Mouse (Mus musculus) kidney, postnatal 14 days (tissue): ENCODE data around the gene Sel1l3.

ENCODE experiments used
- DNase-seq: peaks from one replicate; pipeline ENCODE4 v3.0.0; 2022; ENCODE audit warnings: mixed read lengths

Gene Sel1l3

GRCm38 (mm10) chr5:53212782-53213710, 681 bp downstream of the Sel1l3 start:
- peak; percentile 61 for DNase-seq

GRCm38 (mm10) chr5:53212087-53212781, 1.5 kb downstream of the Sel1l3 start:
- DNase-seq, result no peak

GRCm38 (mm10) chr5:53211241-53211640, 2.5 kb downstream of the Sel1l3 start:
- no peak for DNase-seq

- no peak for DNase-seq
These were observed 3.2 kb downstream of the Sel1l3 start for GRCm38 (mm10) chr5:53210481-53210880.

DNA sequence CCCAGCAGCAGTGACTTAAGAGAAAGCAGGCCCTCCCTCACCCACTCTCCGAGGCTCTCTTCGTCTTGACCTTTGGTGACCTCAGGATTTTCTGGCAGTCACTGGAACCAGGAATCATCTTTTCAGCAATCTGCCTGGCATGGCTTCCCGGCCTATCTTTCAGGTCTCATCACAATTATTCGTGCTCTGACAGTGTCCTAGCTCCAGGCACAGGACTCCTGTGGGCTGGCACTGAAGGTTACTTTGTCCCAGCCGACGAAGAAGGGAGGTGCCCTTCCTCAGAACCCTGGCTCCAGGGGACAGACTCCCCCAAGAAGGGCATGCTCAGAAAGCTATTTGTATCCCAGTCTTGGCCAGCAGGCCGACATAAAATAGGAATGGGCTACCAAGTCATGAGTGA, 4.0 kb downstream of the Sel1l3 start:
- no peak for DNase-seq

DNA sequence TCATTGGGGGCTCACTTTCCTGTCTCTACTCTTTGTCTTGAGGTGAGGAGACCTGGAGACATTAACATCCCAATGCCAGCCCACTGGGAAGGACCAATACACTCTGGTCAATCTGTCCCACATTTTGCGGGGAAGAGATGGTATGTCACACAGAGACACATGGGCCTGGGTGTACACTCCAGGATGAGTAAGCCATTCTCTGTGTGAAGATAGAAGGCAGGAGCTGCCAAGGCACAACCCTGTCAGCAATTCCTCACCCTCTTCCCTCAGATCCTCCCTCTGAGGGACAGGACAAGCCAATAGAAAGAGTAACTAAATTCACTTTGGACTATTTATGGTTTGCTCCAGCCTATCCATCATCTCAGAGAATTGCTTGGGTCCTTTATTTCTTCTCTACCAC, 5.0 kb downstream of the Sel1l3 start:
- no peak for DNase-seq

- DNase-seq, result no peak
These were observed 7.2 kb downstream of the Sel1l3 start for GRCm38 (mm10) chr5:53206575-53206974.

DNA sequence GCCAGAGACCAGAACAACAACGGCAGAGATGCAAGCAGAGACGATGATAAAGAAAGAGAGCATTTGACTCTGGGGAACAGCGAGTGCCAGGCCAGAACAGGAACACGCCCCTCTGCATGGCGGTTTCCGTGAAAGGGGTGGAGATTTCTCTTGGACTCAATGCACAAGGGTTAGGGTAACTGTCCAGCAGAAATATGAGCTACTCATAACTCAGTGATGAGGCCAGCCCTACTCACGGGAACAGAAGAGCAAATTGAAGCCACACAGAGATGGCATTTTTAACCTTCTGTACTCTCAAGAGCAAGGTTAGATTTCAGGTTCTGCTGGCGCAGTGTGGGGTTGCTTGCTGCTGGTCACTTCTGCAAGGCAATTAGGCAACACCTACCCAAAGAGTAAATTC, 11.0 kb downstream of the Sel1l3 start:
- no peak for DNase-seq

GRCm38 (mm10) chr5:53200825-53201224, 12.9 kb downstream of the Sel1l3 start:
- no peak for DNase-seq

- peak; percentile 48 for DNase-seq
These were observed 15.3 kb downstream of the Sel1l3 start for GRCm38 (mm10) chr5:53198408-53198807.

DNA sequence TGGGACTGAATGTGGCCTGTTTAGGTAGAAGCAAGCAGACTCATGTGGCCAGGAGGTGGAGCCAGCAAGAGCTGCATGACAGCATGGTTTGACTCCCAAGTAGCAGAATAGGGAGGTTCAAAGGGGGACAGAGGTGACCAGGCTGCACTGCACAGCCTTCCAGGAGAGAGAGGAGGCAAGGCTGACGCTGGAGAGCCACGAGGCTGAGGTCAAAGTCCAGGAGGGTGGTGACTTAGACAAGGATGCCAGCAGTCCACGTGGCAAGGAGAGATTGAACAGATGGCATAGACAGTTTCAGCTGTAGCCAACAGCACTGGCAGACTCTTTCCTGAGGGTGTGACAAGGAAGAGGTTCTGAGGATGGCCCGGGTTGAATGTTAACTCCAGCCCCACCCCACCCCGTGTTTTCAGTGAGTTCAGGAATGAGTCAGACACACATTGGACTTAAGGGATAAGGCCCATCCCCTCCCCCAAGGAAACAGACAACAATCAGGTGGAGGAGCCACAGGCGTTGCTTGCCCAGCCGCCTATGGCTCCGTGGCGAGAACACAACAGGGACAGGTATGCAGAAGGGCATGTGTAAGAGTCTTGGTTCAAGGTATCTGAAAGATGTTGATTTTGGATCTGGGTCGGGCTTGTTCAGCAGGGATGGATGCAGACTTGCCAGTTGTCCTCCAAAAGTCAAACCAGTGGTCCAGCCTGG, 17.2 kb downstream of the Sel1l3 start:
- DNase-seq, result peak; percentile 88

- no peak for DNase-seq
These were observed 18.9 kb downstream of the Sel1l3 start for GRCm38 (mm10) chr5:53194841-53195240.

DNA sequence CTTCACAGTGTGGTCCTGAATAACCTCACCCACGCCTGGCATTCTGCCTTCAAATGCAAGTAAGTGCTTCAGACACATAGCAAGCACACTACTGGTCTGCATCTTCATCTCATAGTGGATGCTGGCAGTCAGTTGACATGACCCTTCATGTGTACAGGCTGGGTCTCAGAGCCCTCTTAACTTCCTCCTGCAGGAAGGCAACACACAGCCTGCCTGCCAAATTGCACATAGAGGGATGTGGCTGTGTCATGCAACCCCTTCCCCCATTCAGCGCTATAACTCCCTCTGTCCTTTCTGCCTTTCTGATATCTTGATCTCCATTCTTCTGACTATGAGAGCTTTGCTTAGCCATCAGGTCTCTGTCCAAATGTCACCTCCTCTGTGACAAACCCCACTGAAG, 19.3 kb downstream of the Sel1l3 start:
- DNase-seq, result no peak

GRCm38 (mm10) chr5:53193092-53194030, 20.4 kb downstream of the Sel1l3 start:
- DNase-seq, result no peak

GRCm38 (mm10) chr5:53188608-53189007, 25.1 kb downstream of the Sel1l3 start:
- DNase-seq, result no peak

DNA sequence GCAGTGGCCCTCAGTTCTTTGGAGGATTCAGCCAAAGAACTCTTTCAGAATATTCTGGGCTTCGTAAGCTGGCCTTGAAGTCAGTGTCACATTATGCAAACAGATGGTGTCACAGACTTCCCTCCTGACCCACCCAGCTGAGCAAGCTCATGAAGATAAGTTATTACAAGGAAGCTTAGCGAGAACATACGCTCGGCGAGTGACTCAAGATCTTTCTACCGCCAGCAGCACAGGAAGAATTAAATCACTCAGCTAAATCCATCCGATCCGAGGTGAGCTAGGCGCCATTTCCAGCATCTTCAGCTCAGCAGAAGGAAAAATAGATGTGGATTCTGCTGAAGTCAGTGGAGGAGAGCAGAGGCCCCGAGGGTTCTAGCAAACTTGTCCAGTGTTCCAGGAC, 26.5 kb downstream of the Sel1l3 start:
- no peak for DNase-seq

GRCm38 (mm10) chr5:53185803-53186202, 27.9 kb downstream of the Sel1l3 start:
- DNase-seq, result no peak

GRCm38 (mm10) chr5:53179965-53180364, 33.8 kb downstream of the Sel1l3 start:
- DNase-seq, result no peak

DNA sequence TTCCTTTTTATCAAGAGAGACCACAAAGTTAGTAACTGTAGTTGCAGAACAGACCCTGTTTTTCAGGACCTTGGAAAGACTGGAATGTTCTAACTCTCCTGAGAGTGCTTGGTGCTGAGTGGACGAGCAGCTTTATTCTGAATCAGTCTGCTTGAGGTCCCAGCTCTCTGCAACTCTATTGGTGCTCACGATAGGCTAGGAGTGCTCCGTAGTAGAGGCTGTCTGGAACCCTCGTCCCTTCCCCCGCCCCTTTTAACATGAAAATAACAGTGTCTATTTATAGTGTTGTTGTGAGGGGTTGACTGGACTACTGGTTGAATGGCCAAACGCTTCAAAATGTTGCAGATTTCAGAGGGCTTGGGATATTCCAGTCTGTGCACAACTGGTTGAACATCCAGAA, 37.0 kb downstream of the Sel1l3 start:
- DNase-seq, result no peak

DNA sequence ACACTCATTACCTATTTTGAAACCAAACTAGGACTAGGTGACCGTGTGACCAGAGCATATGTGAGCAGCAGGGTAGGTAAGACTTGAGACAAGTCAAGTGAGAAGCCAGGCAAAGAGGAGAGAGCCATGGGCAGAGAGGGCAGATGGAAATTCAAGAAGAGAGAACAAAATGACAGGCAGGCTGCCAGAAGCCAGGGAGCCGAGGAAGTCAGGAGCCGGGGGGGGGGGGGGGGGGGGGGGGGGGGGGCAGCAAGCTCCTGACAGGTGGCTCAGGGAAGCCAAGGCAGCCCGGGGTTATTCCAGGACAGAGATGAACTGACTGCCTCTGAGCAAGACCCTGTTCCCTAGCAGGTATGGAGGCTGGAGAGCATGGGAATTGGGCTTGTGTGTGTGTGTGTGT, 37.7 kb downstream of the Sel1l3 start:
- DNase-seq, result peak; percentile 29

DNA sequence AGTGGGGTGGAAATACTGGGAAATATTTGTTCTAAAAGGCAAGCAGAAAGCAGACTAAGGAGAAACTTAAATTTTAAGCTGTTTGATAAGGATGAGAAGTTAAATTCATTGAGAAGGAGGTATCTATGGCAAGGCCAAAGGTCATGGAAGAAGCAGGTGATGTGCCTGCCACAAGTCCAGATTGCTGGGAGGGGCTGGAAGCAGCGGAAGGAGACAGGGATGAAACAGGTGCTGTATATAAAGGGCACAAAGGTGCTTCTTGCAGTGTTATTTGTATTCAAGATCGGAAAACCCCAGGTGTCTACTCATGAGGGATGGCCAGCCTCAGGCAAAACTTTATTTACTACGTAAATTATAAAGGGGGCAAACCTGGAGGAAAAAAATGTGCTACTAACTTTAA, 38.5 kb downstream of the Sel1l3 start:
- DNase-seq, result no peak

DNA sequence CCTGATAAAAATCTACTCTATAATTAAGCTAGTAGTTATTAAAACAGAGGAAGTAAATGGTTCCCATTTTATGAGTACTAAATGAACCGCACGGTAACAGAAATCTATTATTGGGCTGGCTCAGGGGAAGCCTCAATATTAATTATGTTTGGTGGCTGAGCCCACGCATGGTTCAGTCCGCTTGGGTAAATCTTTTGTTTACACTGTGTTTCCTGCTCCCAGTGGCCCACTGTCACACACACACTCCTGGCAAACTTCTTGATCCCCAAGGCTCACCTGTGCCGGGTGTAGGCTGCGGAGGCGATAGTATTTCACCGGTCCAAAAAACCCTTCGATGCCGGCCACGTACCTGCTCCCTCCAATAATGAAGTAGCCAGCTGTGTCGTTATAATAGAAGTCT, 39.3 kb downstream of the Sel1l3 start:
- DNase-seq, result no peak
